Comparison of ENCODE assay signal across 10 mouse cellular contexts in the genomic region with DNA sequence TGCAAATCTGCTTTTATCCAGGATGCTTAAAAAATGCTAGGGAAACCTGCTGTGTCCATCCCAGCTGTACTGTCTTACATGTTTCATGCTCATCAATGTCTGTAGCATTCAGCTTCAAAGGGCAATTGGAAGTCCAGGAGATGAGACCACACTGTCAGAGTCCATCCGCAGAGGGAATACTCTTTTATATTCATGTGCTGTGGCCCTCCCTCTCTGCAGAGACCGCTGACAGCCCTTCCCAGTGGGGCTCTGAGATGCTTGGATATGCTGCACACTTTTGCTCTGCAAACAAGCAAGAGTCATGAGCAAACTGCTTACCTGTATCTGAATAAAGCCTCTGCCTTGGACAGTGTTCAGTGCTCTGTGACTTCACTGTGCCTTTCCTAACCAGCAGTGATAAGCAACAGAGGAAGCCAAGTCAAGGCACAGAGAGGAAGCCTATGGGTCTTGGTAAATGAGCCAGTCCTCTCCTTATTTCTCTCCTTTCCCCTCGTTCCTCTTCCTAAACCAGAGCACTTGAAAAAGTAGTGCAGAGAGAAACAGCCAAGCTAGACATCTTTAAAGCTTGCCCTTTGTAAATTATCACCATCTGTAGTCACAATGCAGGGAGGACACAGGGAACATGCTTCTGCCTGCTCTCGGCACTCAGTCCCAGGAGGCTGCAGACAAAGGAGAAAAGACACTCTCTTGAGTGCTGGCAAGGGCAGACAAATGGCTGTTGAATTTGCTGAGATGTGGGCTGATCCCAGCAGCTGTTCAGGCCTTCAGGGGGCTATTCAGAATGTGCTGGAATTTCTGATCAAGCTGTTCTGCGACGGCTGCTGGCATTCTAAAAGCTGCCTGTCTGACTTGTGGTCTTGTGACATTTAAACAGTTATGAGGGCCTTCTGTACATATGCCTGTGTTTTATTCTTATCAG.
DNase-seq lines count a peak whose midpoint lies in the region; ATAC-seq and TF ChIP-seq lines count a peak whose summit lies in the region.
"Had no signal": no experiment of that assay in that cellular context is flagged by ENCODE, and none has a peak within 500 bp of the region (broad histone marks: within the 10 kb centered on the region; RNA-seq: fewer than 3 reads in every experiment).

No protein-coding gene starts in this region.

- H3K4me1 ChIP-seq in forebrain, embryonic 12.5 days = peaks cover 12% of the 10 kb centered on the region
- H3K4me1 ChIP-seq in limb, embryonic 13.5 days = peaks cover 10% of the 10 kb centered on the region; the same call in 1 of the 2 replicates
- peaks cover 11% of the 10 kb centered on the region for H3K4me1 ChIP-seq in neural tube, embryonic 14.5 days (ENCODE audit: control insufficient read depth, insufficient read depth, low read length)

- WGBS in forebrain, embryonic 12.5 days = 25% methylated on average over 6 of the region's 6 CpGs
- 33% methylated on average over 6 of the region's 6 CpGs for whole genome bisulfite sequencing in limb, embryonic 13.5 days
- WGBS in neural tube, embryonic 14.5 days = 13% methylated on average over 6 of the region's 6 CpGs

- ATAC-seq in forebrain, embryonic 12.5 days (ENCODE audit: low FRiP score) = peak; percentile 77
- ATAC-seq in limb, embryonic 13.5 days (ENCODE audit: low FRiP score, low read depth) = peak; percentile 44; the same call in 1 of the 2 replicates
- peak; percentile 91 for ATAC-seq in neural tube, embryonic 14.5 days (ENCODE audit: low read depth)

- intact Hi-C loops in left cerebral cortex, postnatal 36 days (cut with DNase I) = no loop called here

- no peaks in the 10 kb centered on the region for H3K36me3 ChIP-seq in forebrain, embryonic 12.5 days (replicated peaks)
- no peaks in the 10 kb centered on the region for H3K36me3 ChIP-seq in limb, embryonic 13.5 days
- H3K36me3 ChIP-seq in neural tube, embryonic 14.5 days (ENCODE audit: control insufficient read depth, insufficient read depth, low read length) = no peaks in the 10 kb centered on the region

- peak overlapping the region; percentile 46 for H3K27ac ChIP-seq in layer of hippocampus, adult 2 months
- H3K27ac ChIP-seq in forebrain, embryonic 12.5 days = peak overlapping the region; percentile 31; the same call in 1 of the 2 replicates
- no peak overlapping the region for H3K27ac ChIP-seq in limb, embryonic 13.5 days
- peak overlapping the region; percentile 25 for H3K27ac ChIP-seq in neural tube, embryonic 14.5 days (ENCODE audit: low read depth, low read length)

- DNase-seq in layer of hippocampus, adult 2 months (ENCODE audit: low spot score in 2 of 2) = no peak
- DNase-seq in layer of hippocampus, postnatal 25 days (ENCODE audit: extremely low spot score in 1 of 2, low spot score in 1 of 2) = no peak
- no peak for DNase-seq in urinary bladder, adult 2 months (ENCODE audit: low spot score)
- DNase-seq in adrenal gland, postnatal 25 days = no peak
- no peak for DNase-seq in left cerebral cortex, postnatal 36 days (ENCODE audit: low spot score in 2 of 2)
- DNase-seq: cerebellum, adult 9-10 months had no signal

- no peaks in the 10 kb centered on the region for H3K9me3 ChIP-seq in forebrain, embryonic 12.5 days
- H3K9me3 ChIP-seq in limb, embryonic 13.5 days = no peaks in the 10 kb centered on the region
- no peaks in the 10 kb centered on the region for H3K9me3 ChIP-seq in neural tube, embryonic 14.5 days (ENCODE audit: control insufficient read depth, low read length)

- no peak overlapping the region for H3K4me2 ChIP-seq in forebrain, embryonic 12.5 days
- no peak overlapping the region for H3K4me2 ChIP-seq in limb, embryonic 13.5 days (replicated peaks)
- no peak overlapping the region for H3K4me2 ChIP-seq in neural tube, embryonic 14.5 days (ENCODE audit: low read depth, low read length)

- no peak overlapping the region for H3K4me3 ChIP-seq in layer of hippocampus, adult 2 months
- no peak overlapping the region for H3K4me3 ChIP-seq in forebrain, embryonic 12.5 days (replicated peaks)
- no peak overlapping the region for H3K4me3 ChIP-seq in limb, embryonic 13.5 days
- no peak overlapping the region for H3K4me3 ChIP-seq in neural tube, embryonic 14.5 days (ENCODE audit: low read depth, low read length)
- H3K4me3 ChIP-seq: myocyte had no signal

- TF ChIP-seq CTCF in layer of hippocampus, adult 2 months (conservative IDR thresholded peaks at IDR 0.05) = no peak

- H3K27me3 ChIP-seq in forebrain, embryonic 12.5 days = no peaks in the 10 kb centered on the region
- no peaks in the 10 kb centered on the region for H3K27me3 ChIP-seq in limb, embryonic 13.5 days
- H3K27me3 ChIP-seq in neural tube, embryonic 14.5 days (ENCODE audit: control insufficient read depth, insufficient read depth, low read length) = no peaks in the 10 kb centered on the region

- no peak overlapping the region for H3K9ac ChIP-seq in forebrain, embryonic 12.5 days
- H3K9ac ChIP-seq in limb, embryonic 13.5 days = no peak overlapping the region
- 0 out of 2 replicates have a peak overlapping the region, but pooled peaks have one; percentile 17 for H3K9ac ChIP-seq in neural tube, embryonic 14.5 days (replicated peaks; ENCODE audit: low read depth, low read length)
